ENCODE assay signal across 11 mouse cellular contexts in the genomic region with DNA sequence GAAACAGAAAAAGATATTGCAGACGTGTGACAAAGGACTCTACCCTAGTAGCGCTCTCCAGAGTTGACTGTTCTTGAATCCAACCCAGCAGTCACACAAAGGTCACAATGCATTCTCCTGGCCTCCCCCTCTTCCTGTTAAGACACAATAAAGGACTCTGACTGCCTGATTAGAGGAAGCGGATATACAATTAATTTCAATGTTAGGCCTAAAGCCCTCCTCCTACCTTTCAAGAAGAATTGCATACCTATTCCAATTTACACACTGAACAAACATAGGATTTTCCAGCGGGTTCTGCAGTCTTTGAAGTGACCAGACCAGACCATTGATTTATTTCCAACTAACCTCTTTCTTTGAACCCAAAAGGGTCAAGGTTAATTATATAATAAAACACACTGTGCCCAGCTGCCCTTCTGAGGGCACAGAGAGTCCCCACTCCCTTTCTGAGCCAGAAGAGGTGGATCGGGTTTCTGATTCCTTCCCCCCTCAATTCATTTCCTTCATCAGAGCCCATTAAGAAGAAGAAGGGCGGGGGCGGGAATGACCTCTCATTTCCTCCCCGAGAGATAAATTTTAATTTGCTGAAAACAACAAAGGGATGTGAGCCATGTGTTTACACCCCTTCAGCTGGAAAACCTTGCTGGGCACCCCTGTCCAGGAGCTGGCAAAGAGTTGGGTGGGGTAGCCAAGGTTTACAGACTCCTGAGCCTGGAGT. TPM values are rescaled to one million over a fixed set of nuclear protein-coding genes. Genes with fewer than 3 reads are reported as not detected.
A peak's percentile ranks its signal among the peaks of the same experiment; 100 is the strongest.
DNase-seq lines count a peak whose midpoint lies in the region; ATAC-seq and TF ChIP-seq lines count a peak whose summit lies in the region.
"Had no signal": no experiment of that assay in that cellular context is flagged by ENCODE, and none has a peak within 500 bp of the region (broad histone marks: within the 10 kb centered on the region; RNA-seq: fewer than 3 reads in every experiment).

No protein-coding gene starts in this region.

- H3K27ac ChIP-seq in intestine, embryonic 15.5 days, result peak overlapping the region; percentile 68
- H3K27ac ChIP-seq: liver, embryonic 15.5 days had no signal

- peak overlapping the region; percentile 78 for H3K4me3 ChIP-seq in E14TG2a.4 (replicated peaks; ENCODE audit: low read length)
- H3K4me3 ChIP-seq in intestine, embryonic 15.5 days (replicated peaks), result no peak overlapping the region
- H3K4me3 ChIP-seq: liver, embryonic 15.5 days had no signal

- no peak for TF ChIP-seq CTCF in E14TG2a.4 (conservative IDR thresholded peaks at IDR 0.05; ENCODE audit: low read length)

- no peak overlapping the region for H3K4me2 ChIP-seq in intestine, embryonic 15.5 days (replicated peaks)
- H3K4me2 ChIP-seq: liver, embryonic 15.5 days had no signal

- H3K27me3 ChIP-seq in E14TG2a.4 (ENCODE audit: insufficient read depth, low read length), result no peaks in the 10 kb centered on the region
- no peaks in the 10 kb centered on the region for H3K27me3 ChIP-seq in intestine, embryonic 15.5 days (replicated peaks)
- H3K27me3 ChIP-seq: liver, embryonic 15.5 days had no signal

- ATAC-seq in intestine, embryonic 15.5 days, result no peak
- no peak for ATAC-seq in megakaryocyte, adult 5-6 weeks (ENCODE audit: poor library complexity, severe bottlenecking)

- no peaks in the 10 kb centered on the region for H3K9me3 ChIP-seq in E14TG2a.4 (ENCODE audit: low read length)
- no peaks in the 10 kb centered on the region for H3K9me3 ChIP-seq in intestine, embryonic 15.5 days
- H3K9me3 ChIP-seq: liver, embryonic 15.5 days had no signal

- H3K36me3 ChIP-seq in E14TG2a.4 (ENCODE audit: insufficient read depth, low read length), result no peaks in the 10 kb centered on the region
- H3K36me3 ChIP-seq in intestine, embryonic 15.5 days, result no peaks in the 10 kb centered on the region
- H3K36me3 ChIP-seq: liver, embryonic 15.5 days had no signal

- no peak overlapping the region for H3K9ac ChIP-seq in intestine, embryonic 15.5 days
- H3K9ac ChIP-seq: liver, embryonic 15.5 days had no signal

- DNase-seq in adrenal gland, adult (ENCODE audit: inconsistent age in 2 of 2, low spot score in 1 of 2), result peak; percentile 70 to 80
- no peak for DNase-seq in adrenal gland, postnatal 25 days
- DNase-seq in kidney, adult 9 months, result peak; percentile 40
- no peak for DNase-seq in kidney, adult 8-10 months
- DNase-seq in thymus, postnatal 25 days, result no peak
- DNase-seq: cerebellum, adult 11-12 months; thymus, postnatal 14 days had no signal

- 34% methylated on average over 8 of the region's 8 CpGs for WGBS in intestine, embryonic 15.5 days

- H3K4me1 ChIP-seq in E14TG2a.4 (replicated peaks; ENCODE audit: low read depth, low read length), result peaks cover 68% of the 10 kb centered on the region
- peaks cover 28% of the 10 kb centered on the region for H3K4me1 ChIP-seq in intestine, embryonic 15.5 days (replicated peaks)

RNA-seq across cellular contexts. Expression of a gene that starts 3.2 kb away (rescaled TPM):
- 26.8 and 26.9 TPM in 2 replicates for total RNA-seq in adrenal gland, postnatal 25 days (2021)
- 9.4 and 9.7 TPM in 2 replicates for polyA plus RNA-seq in intestine, embryonic 15.5 days (2015; fragmentation: Nextera tagmentation; extraction: Ambion mirVana)
- 0.80 and 1.3 TPM in 2 replicates for total RNA-seq in megakaryocyte, adult 5-6 weeks (2015)
- 0.95 and 0.98 TPM in 2 replicates for total RNA-seq in megakaryocyte, adult 5-6 weeks (2017)

RNA-seq across cellular contexts. Expression of a gene that starts 50.9 kb away (rescaled TPM):
- 1.2 and 1.3 TPM in 2 replicates for total RNA-seq in adrenal gland, postnatal 25 days (2021)
- polyA plus RNA-seq in intestine, embryonic 15.5 days (2015; fragmentation: Nextera tagmentation; extraction: Ambion mirVana), result 0.99 and 1.4 TPM in 2 replicates
- not detected in 2 replicates for total RNA-seq in megakaryocyte, adult 5-6 weeks (2015)
- total RNA-seq in megakaryocyte, adult 5-6 weeks (2017), result not detected in 2 replicates

Comparison
In these comparisons a context has a peak if more than half of its experiments do, and no peak if none do; other contexts are left out.
1. DNase-seq: peak in adrenal gland, adult (2 of 2) and kidney, adult 9 months (single experiment); none in adrenal gland, postnatal 25 days (single experiment), kidney, adult 8-10 months (0 of 2) and thymus, postnatal 25 days (single experiment).
2. RNA of a gene that starts 3.2 kb away (total RNA-seq): 26.8 to 26.9 TPM in adrenal gland, postnatal 25 days; 0.80 to 1.3 TPM in megakaryocyte, adult 5-6 weeks; every median in the first group is over 10 times any median in the second.